Mouse (Mus musculus) small intestine, adult 2 months (tissue): Measurements from ENCODE around the gene Chchd3. TPM values are rescaled to one million over a fixed set of nuclear protein-coding genes. Genes with fewer than 3 reads are reported as not detected.

ENCODE experiments used
- H3K27ac ChIP-seq: fragments of 200-500 bp; 2 replicates; pipeline ENCODE4 v1.5.1; 2012; ENCODE audit warnings: low read depth, low read length, control low read depth, inconsistent platforms; ENCODE audit not compliant: insufficient read depth
- H3K27me3 ChIP-seq: fragments of 200-500 bp; 2 replicates; pipeline ENCODE4 v1.6.1; 2012; ENCODE audit warnings: mild to moderate bottlenecking, moderate library complexity, low read length, inconsistent platforms; ENCODE audit not compliant: control insufficient read depth, insufficient read depth
- H3K36me3 ChIP-seq: fragments of 200-500 bp; 2 replicates; pipeline ENCODE4 v1.6.1; 2012; ENCODE audit warnings: mild to moderate bottlenecking, low read length, control low read depth, inconsistent platforms; ENCODE audit not compliant: control insufficient read depth, insufficient read depth
- H3K4me1 ChIP-seq: fragments of 200-500 bp; 2 replicates; pipeline ENCODE4 v1.6.1; 2012; ENCODE audit warnings: low read length, inconsistent platforms, mixed read lengths; ENCODE audit not compliant: control insufficient read depth, insufficient read depth, insufficient read length
- H3K4me3 ChIP-seq: fragments of 200-500 bp; 2 replicates; pipeline ENCODE4 v1.5.1; 2012; ENCODE audit warnings: low read depth, mild to moderate bottlenecking, control low read depth, inconsistent platforms, low read length, moderate library complexity
- CTCF ChIP-seq: fragments of 200-500 bp; IDR thresholded peaks from 2 replicates; pipeline ENCODE4 v1.5.1; 2012; ENCODE audit warnings: low read depth, mild to moderate bottlenecking, control low read depth, inconsistent platforms, low read length, moderate library complexity, mixed read lengths; ENCODE audit not compliant: insufficient replicate concordance, insufficient read length; ENCODE audit errors: extremely low read depth
- POLR2A ChIP-seq: fragments of 200-500 bp; IDR thresholded peaks from 2 replicates; pipeline ENCODE4 v1.6.1; 2012; ENCODE audit warnings: low read depth, mild to moderate bottlenecking, control low read depth, inconsistent platforms, low read length, moderate library complexity
- WGBS: fragments of 180-500 bp; shearing (Covaris S2); methylation state at CpG from one replicate; pipeline ENCODE4 v1.1.7; 2018; 5-methylcytosine and 5-hydroxymethylcytosine counted together
- polyA plus RNA-seq: library from polyadenylated mRNA; depleted of rRNA; stranded (reverse); fragments of >200 nt; gene quantifications from 2 replicates; pipeline ENCODE4 v1.2.3, GENCODE M21; 2012; rRNA removed

Gene Chchd3
- 33.9 and 78.8 TPM in 2 replicates for polyA plus RNA-seq

DNA sequence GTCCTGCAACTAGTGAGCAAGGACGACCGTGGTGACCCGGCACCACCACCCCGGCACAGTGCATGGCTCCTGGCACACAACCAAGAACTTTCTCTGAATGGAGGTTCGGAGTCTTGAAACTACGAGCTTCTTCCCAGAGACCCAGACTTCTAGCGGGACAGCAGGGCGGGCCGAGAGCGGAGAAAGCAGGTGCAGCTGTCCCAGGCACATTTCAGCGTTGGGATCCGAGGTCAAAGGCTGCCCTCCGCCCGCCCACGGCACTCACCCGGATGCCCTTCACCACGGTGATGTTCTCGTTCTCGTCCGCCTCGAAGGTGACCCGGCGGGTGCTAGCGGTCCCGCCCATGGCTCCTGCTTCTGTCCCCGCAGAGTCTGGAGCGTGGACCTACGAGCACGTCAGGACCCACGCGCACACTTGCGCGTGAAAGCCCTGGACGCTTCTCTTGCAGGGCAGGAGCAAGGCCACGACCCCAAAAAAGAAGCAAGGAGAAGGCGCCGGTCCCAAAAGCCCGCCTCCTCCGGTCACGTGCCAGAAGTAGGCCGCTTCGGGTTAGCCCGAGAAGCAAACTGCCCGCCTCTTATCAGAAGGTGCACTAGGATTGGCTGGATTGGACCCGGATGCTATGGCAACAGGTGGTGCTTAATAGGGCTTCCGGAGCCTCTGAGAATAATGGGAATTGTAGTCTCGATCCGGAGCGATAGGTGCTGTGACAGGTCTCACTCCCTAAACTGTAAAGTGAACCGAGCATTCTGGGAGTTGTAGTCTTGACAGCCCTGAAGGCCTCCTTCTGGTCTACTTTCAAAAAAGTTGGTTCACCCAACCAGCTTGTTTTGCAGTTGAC, at the start of gene Chchd3:
Gene Chchd3, minus strand, starts transcription at position 526 of the 842 bp plus-strand sequence.
- Histone ChIP-seq H3K4me3 (peak within 1 kb of the TSS; percentile 72), H3K4me1 (no peaks in the 10 kb centered on the region), H3K36me3 (0 out of 2 replicates have a peak, but pooled peaks cover 2% of the 10 kb centered on the region), H3K27ac (peak within 1 kb of the TSS; percentile 67), H3K27me3 (no peaks in the 10 kb centered on the region)
- WGBS = under 1% methylated on average over 50 of the region's 50 CpGs
- TF ChIP-seq CTCF (no peak), POLR2A (0 out of 2 replicates have a peak, but pooled peaks have one; percentile 21)

DNA sequence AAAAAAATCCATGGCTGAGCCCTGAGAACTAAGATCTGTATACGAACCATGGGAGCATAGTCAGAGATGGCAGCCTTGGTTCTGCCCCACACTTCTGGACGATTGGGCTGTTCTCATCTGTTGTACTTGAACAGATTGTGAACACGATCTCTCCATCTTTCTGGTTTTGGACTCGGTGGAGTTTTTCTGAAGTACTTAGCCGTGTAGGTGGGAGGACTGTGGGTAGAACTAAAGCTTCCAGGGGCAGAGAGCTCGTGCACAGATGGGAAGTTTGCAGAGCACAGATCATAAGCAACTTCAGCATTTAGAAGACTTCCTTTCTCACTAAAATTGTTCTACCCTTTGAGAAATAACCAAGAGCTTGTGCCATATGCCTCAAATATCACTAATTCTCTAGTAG, 44.6 kb upstream of the Chchd3 start:
- Histone ChIP-seq H3K27me3 (no peaks in the 10 kb centered on the region; the same call in 1 of the 2 replicates), H3K27ac (no peak overlapping the region), H3K36me3 (no peaks in the 10 kb centered on the region), H3K4me1 (no peaks in the 10 kb centered on the region), H3K4me3 (no peak overlapping the region)
- 82% methylated on average over 6 of the region's 6 CpGs for WGBS
- TF ChIP-seq CTCF (no peak), POLR2A (no peak)

DNA sequence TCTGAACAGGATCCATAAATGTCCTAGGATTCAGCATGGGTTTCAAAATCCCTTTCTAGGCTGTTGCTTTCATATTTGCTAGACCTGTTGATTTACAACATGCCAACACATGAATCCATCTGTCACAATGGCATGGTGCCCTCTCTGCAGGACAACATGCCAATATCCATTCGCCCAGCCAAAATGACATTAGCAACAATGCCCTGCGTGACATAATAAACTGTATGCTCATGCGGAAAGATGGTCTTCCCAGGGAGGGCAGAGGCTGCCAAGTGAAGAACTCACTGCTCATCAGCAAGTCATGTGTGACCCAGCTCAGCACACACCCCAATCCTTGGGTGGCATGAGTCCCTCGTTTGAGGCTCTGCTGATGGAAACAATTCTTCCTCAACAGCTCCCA, 38.8 kb upstream of the Chchd3 start:
- TF ChIP-seq CTCF = no peak
- TF ChIP-seq POLR2A = no peak
- WGBS = 87% methylated on average over 4 of the region's 4 CpGs
- no peaks in the 10 kb centered on the region for H3K27me3 ChIP-seq
- H3K4me1 ChIP-seq = no peaks in the 10 kb centered on the region
- no peaks in the 10 kb centered on the region for H3K36me3 ChIP-seq
- H3K4me3 ChIP-seq = no peak overlapping the region
- H3K27ac ChIP-seq = no peak overlapping the region

DNA sequence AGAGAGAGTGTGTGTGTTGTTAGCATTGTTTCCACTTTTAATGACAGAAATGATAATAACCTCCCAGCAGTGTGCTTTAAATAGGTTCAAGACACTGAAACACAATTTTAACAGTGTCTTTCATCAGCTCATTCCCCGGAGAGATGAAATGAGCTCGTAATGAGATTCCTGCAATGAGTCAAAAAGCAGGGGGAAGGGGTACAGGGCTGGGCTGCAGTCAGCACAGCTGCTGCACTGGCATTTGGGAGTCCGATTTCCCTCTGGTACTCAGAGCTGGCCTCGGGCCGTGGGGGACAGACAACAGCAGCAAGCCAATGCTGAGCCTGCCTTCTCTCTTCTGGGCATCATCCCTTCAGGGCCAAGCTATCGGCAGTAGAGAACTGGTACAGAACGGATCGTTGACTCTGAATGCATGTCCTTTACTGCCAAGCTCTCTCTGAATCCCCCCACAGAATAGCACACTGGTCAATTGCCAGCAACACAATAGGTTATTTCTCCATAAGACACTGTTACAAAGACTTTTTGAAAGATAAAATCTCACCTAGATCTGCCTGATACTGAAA, 34.7 kb upstream of the Chchd3 start:
- Histone ChIP-seq H3K36me3 (no peaks in the 10 kb centered on the region), H3K27me3 (no peaks in the 10 kb centered on the region), H3K4me3 (no peak overlapping the region), H3K4me1 (no peaks in the 10 kb centered on the region), H3K27ac (no peak overlapping the region)
- no peak for TF ChIP-seq CTCF
- TF ChIP-seq POLR2A = no peak
- WGBS = 79% methylated on average over 8 of the region's 8 CpGs

DNA sequence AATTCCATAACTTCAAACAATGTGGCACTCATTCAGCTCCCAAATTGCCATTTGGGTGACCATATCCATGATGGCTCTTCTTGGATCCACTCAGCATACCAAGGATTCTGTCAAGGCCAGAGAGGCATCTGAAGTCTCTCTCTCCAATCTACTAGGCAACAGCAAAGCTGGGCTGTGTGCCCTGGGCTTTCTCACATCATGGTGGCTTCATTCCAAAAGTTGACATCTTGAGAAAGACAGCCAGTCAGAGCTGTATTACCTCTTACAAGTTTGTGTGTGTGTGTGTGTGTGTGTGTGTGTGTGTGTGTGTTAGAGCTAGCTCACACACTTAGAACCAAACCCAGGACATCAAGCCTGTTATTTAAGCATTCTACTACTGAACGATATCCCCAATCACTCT, 20.1 kb upstream of the Chchd3 start:
- WGBS = 88% methylated on average over 1 of the region's 1 CpGs
- H3K27me3 ChIP-seq = no peaks in the 10 kb centered on the region
- no peak for TF ChIP-seq POLR2A
- TF ChIP-seq CTCF = no peak
- H3K36me3 ChIP-seq = no peaks in the 10 kb centered on the region
- H3K4me3 ChIP-seq = no peak overlapping the region
- no peaks in the 10 kb centered on the region for H3K4me1 ChIP-seq
- H3K27ac ChIP-seq = no peak overlapping the region

DNA sequence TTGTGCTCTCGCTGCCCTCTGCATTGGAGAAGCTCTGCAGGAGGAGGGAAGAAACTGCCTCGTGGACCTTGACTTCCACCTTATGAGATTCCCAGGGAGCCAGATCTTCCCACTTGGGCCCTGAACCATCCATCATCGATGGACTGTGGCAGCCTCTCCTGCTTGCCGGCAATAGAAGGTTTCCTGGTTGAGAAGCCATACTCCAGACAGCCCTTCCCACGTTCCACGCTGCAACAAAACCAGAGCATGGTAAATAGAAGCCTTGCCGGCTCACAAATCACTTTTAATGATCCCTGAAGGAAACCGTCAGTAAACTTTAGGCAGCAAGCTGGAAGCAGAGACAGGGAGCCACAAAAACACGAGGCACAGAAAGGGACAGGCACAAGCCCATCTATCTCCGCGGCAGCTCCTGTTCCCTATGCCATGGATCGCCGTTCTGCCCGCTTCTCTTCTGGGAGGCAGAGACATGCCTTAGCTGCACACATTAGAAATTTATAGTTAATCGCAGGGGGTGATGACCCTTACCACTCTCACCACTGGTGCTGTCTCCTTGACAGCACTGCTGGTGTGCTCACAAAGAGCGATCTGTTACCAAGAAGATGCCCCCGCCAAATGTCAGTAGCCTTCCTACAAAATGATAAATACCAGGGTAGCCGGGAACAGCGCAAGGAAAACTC, 18.3 kb upstream of the Chchd3 start:
- no peak for TF ChIP-seq CTCF
- no peak for TF ChIP-seq POLR2A
- 64% methylated on average over 19 of the region's 19 CpGs for WGBS
- H3K36me3 ChIP-seq = no peaks in the 10 kb centered on the region
- no peak overlapping the region for H3K27ac ChIP-seq
- H3K4me1 ChIP-seq = no peaks in the 10 kb centered on the region
- no peaks in the 10 kb centered on the region; the same call in 1 of the 2 replicates for H3K27me3 ChIP-seq
- H3K4me3 ChIP-seq = no peak overlapping the region

DNA sequence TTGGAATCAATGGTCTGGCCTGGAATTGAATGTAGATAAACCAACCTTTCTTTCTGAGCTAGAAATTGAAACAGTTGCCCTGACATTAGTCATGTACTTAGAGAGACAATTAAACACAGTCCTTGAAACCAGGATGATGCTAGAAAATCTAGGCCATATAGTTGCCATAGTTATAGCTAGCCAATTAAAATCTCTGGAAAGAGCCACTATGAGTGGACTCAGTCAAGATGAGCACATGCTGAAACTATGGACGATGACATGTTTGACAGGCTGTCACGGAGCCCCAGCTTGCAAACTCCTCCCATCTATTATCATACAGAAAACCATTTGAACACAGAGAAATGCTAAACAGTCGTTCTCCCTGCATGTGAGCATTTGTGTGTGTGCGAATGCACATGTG, 6.4 kb upstream of the Chchd3 start:
- Histone ChIP-seq H3K4me3 (no peak overlapping the region), H3K27me3 (no peaks in the 10 kb centered on the region; the same call in 1 of the 2 replicates), H3K27ac (no peak overlapping the region), H3K36me3 (no peaks in the 10 kb centered on the region), H3K4me1 (no peaks in the 10 kb centered on the region)
- TF ChIP-seq POLR2A = no peak
- no peak for TF ChIP-seq CTCF
- 69% methylated on average over 4 of the region's 4 CpGs for WGBS
